Mouse (Mus musculus) E14TG2a.4 (cell line): ENCODE measurements around the gene Ptpn22.
"Not testable (repeated sequence)": the region's sequence is repeated elsewhere in the genome, so short reads cannot be mapped to it uniquely, and the experiment has no call there.

Experiments
- H3K27me3 ChIP-seq: 2 replicates; pipeline ENCODE4 v1.6.1; 2014; ENCODE audit warnings: low read length, control low read depth; ENCODE audit not compliant: insufficient read depth
- H3K36me3 ChIP-seq: 2 replicates; pipeline ENCODE4 v1.6.1; 2014; ENCODE audit warnings: low read length, control low read depth; ENCODE audit not compliant: insufficient read depth
- H3K4me1 ChIP-seq: replicated peaks from 2 replicates; pipeline ENCODE4 v1.6.1; 2014; ENCODE audit warnings: low read depth, low read length, control low read depth
- H3K4me3 ChIP-seq: replicated peaks from 2 replicates; pipeline ENCODE4 v1.5.1; 2014; ENCODE audit warnings: mild to moderate bottlenecking, low read length
- H3K9me3 ChIP-seq: 2 replicates; pipeline ENCODE4 v1.6.1; 2014; ENCODE audit warnings: low read length, control low read depth
- CTCF ChIP-seq: conservative IDR thresholded peaks from 2 replicates; pipeline ENCODE4 v1.5.1; 2014; ENCODE audit warnings: low read length
- NANOG ChIP-seq: IDR thresholded peaks from 2 replicates; pipeline ENCODE4 v1.6.1; 2014; ENCODE audit warnings: borderline replicate concordance, low read length, mixed read lengths
- POU5F1 ChIP-seq: IDR thresholded peaks from 2 replicates; pipeline ENCODE4 v1.6.1; 2014; ENCODE audit warnings: low read length, borderline replicate concordance

Ptpn22 gene

GRCm38 (mm10) chr3:103858881-103859801 lies at the start of gene Ptpn22:
Gene Ptpn22, plus strand, starts transcription at chr3:103859795.
- no peak within 1 kb of the TSS for H3K4me3 ChIP-seq
- H3K4me1 ChIP-seq, result peaks cover 23% of the 10 kb centered on the region
- H3K9me3 ChIP-seq, result no peaks in the 10 kb centered on the region
- no peaks in the 10 kb centered on the region for H3K27me3 ChIP-seq
- no peak for TF ChIP-seq CTCF
- no peak for TF ChIP-seq NANOG
- TF ChIP-seq POU5F1, result no peak
- H3K36me3 ChIP-seq, result no peaks in the 10 kb centered on the region

- H3K36me3 ChIP-seq, result peaks cover 29% of the 10 kb centered on the region
- H3K9me3 ChIP-seq, result no peaks in the 10 kb centered on the region
- H3K4me1 ChIP-seq, result peaks cover 22% of the 10 kb centered on the region
- TF ChIP-seq NANOG, result no peak
- no peak for TF ChIP-seq POU5F1
- no peak for TF ChIP-seq CTCF
- no peaks in the 10 kb centered on the region for H3K27me3 ChIP-seq
- H3K4me3 ChIP-seq, result peak overlapping the region; percentile 96
Measured at GRCm38 (mm10) chr3:103809799-103810150, 49.8 kb upstream of the Ptpn22 start.

- H3K4me1 ChIP-seq, result peaks cover 29% of the 10 kb centered on the region
- H3K9me3 ChIP-seq, result no peaks in the 10 kb centered on the region
- TF ChIP-seq POU5F1 (no peak), NANOG (no peak), CTCF (no peak)
- no peaks in the 10 kb centered on the region for H3K27me3 ChIP-seq
- H3K36me3 ChIP-seq, result peaks cover 25% of the 10 kb centered on the region
- no peak overlapping the region for H3K4me3 ChIP-seq
Measured at GRCm38 (mm10) chr3:103810967-103811366, 48.6 kb upstream of the Ptpn22 start.

- Histone ChIP-seq H3K36me3 (peaks cover 8% of the 10 kb centered on the region), H3K4me3 (no peak overlapping the region), H3K9me3 (no peaks in the 10 kb centered on the region), H3K4me1 (peaks cover 2% of the 10 kb centered on the region; the same call in 1 of the 2 replicates), H3K27me3 (no peaks in the 10 kb centered on the region)
- no peak for TF ChIP-seq POU5F1
- no peak for TF ChIP-seq NANOG
- no peak for TF ChIP-seq CTCF
Measured at GRCm38 (mm10) chr3:103827548-103827947, 32.0 kb upstream of the Ptpn22 start.

GRCm38 (mm10) chr3:103829036-103829435 lies 30.6 kb upstream of the Ptpn22 start:
- no peaks in the 10 kb centered on the region for H3K9me3 ChIP-seq
- TF ChIP-seq CTCF (no peak), POU5F1 (no peak), NANOG (no peak)
- H3K27me3 ChIP-seq, result no peaks in the 10 kb centered on the region
- H3K36me3 ChIP-seq, result no peaks in the 10 kb centered on the region
- H3K4me1 ChIP-seq, result peaks cover 2% of the 10 kb centered on the region; the same call in 1 of the 2 replicates
- H3K4me3 ChIP-seq, result no peak overlapping the region

GRCm38 (mm10) chr3:103830681-103831080 lies 28.9 kb upstream of the Ptpn22 start:
- not testable (repeated sequence) for H3K9me3 ChIP-seq, H3K27me3 ChIP-seq, H3K4me1 ChIP-seq, H3K36me3 ChIP-seq, H3K4me3 ChIP-seq

- TF ChIP-seq CTCF (no peak), POU5F1 (no peak), NANOG (no peak)
- peaks cover 2% of the 10 kb centered on the region; the same call in 1 of the 2 replicates for H3K4me1 ChIP-seq
- no peaks in the 10 kb centered on the region for H3K36me3 ChIP-seq
- H3K27me3 ChIP-seq, result no peaks in the 10 kb centered on the region
- no peaks in the 10 kb centered on the region for H3K9me3 ChIP-seq
- H3K4me3 ChIP-seq, result no peak overlapping the region
Measured at GRCm38 (mm10) chr3:103831146-103831545, 28.4 kb upstream of the Ptpn22 start.

GRCm38 (mm10) chr3:103832426-103832825 lies 27.2 kb upstream of the Ptpn22 start, which contains the start of gene Bcl2l15:
Gene Bcl2l15, plus strand, starts transcription at chr3:103832601.
- no peaks in the 10 kb centered on the region for H3K27me3 ChIP-seq
- H3K4me1 ChIP-seq, result peaks cover 2% of the 10 kb centered on the region; the same call in 1 of the 2 replicates
- H3K4me3 ChIP-seq, result no peak within 1 kb of the TSS
- H3K36me3 ChIP-seq, result no peaks in the 10 kb centered on the region
- no peaks in the 10 kb centered on the region for H3K9me3 ChIP-seq
- no peak for TF ChIP-seq POU5F1
- no peak for TF ChIP-seq NANOG
- TF ChIP-seq CTCF, result no peak

GRCm38 (mm10) chr3:103834001-103834400 lies 25.6 kb upstream of the Ptpn22 start:
- no peaks in the 10 kb centered on the region for H3K36me3 ChIP-seq
- no peak overlapping the region for H3K4me3 ChIP-seq
- no peaks in the 10 kb centered on the region for H3K27me3 ChIP-seq
- H3K9me3 ChIP-seq, result no peaks in the 10 kb centered on the region
- TF ChIP-seq CTCF (no peak), POU5F1 (no peak), NANOG (no peak)
- H3K4me1 ChIP-seq, result peaks cover 2% of the 10 kb centered on the region
